Mouse (Mus musculus): ENCODE data around the gene Hoxb4.

Hoxb4 gene

GRCm38 (mm10) chr11:96284774-96285734 is 33.0 kb upstream of the Hoxb4 start:
- DNase-seq (ENCODE audit: low spot score): peak; percentile 37

- DNase-seq (ENCODE audit: low spot score): peak; percentile 75
These were observed 32.0 kb upstream of the Hoxb4 start, which contains the start of gene Hoxb7 for GRCm38 (mm10) chr11:96285771-96286738. Gene Hoxb7 (plus strand): TSS chr11:96286623.

- peak; percentile 52 for DNase-seq (ENCODE audit: low spot score)
These were observed 31.2 kb upstream of the Hoxb4 start for GRCm38 (mm10) chr11:96286739-96287385.

GRCm38 (mm10) chr11:96287411-96287810 is 30.7 kb upstream of the Hoxb4 start:
- no peak for DNase-seq (ENCODE audit: low spot score)

- no peak for DNase-seq (ENCODE audit: low spot score)
These were observed 29.4 kb upstream of the Hoxb4 start for GRCm38 (mm10) chr11:96288455-96289221.

GRCm38 (mm10) chr11:96289293-96289692 is 28.8 kb upstream of the Hoxb4 start:
- DNase-seq (ENCODE audit: low spot score): no peak

- DNase-seq (ENCODE audit: low spot score): no peak
These were observed 28.2 kb upstream of the Hoxb4 start for GRCm38 (mm10) chr11:96289837-96290236.

GRCm38 (mm10) chr11:96290705-96291355 is 27.2 kb upstream of the Hoxb4 start:
- no peak for DNase-seq (ENCODE audit: low spot score)

GRCm38 (mm10) chr11:96291681-96292564 is 26.1 kb upstream of the Hoxb4 start, which contains the start of gene Hoxb6:
Gene Hoxb6 (plus strand): TSS chr11:96292476.
- DNase-seq (ENCODE audit: low spot score): peak; percentile 82

GRCm38 (mm10) chr11:96292565-96293301 is 25.3 kb upstream of the Hoxb4 start:
- no peak for DNase-seq (ENCODE audit: low spot score)

GRCm38 (mm10) chr11:96293302-96293921 is 24.7 kb upstream of the Hoxb4 start:
- no peak for DNase-seq (ENCODE audit: low spot score)

- peak; percentile 87 for DNase-seq (ENCODE audit: low spot score)
These were observed 23.6 kb upstream of the Hoxb4 start for GRCm38 (mm10) chr11:96294245-96295091.

GRCm38 (mm10) chr11:96295092-96295835 is 22.8 kb upstream of the Hoxb4 start:
- peak; percentile 64 for DNase-seq (ENCODE audit: low spot score)

GRCm38 (mm10) chr11:96296997-96297396 is 21.1 kb upstream of the Hoxb4 start:
- DNase-seq (ENCODE audit: low spot score): no peak

- no peak for DNase-seq (ENCODE audit: low spot score)
These were observed 20.6 kb upstream of the Hoxb4 start for GRCm38 (mm10) chr11:96297428-96297827.

GRCm38 (mm10) chr11:96297968-96298635 is 20.0 kb upstream of the Hoxb4 start:
- no peak for DNase-seq (ENCODE audit: low spot score)

Data from urinary bladder, postnatal 14 days (tissue).